ENCODE assay signal across 10 mouse cellular contexts in the genomic region with DNA sequence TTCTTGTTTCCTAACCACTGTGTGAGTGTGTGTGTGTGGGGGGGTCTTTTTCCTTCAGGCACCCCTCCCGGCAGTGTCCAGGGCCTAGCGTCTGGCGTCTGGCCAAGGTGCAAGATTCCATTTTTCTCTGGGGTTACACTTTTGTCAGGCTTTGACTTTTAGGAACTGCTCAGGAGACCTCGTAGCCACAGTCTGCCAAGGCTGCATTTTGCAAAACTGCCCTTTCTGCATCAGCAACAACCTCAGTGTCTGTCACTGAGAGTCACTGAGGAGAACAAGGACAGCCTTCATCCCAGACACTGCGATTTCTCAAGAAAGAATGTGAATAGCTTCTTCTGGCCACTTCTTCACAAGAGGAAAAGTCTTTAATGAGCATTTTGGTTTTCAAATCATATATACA. TPM values are rescaled to one million over a fixed set of nuclear protein-coding genes. Genes with fewer than 3 reads are reported as not detected.
DNase-seq lines count a peak whose midpoint lies in the region; ATAC-seq and TF ChIP-seq lines count a peak whose summit lies in the region.
"Had no signal": no experiment of that assay in that cellular context is flagged by ENCODE, and none has a peak within 500 bp of the region (broad histone marks: within the 10 kb centered on the region; RNA-seq: fewer than 3 reads in every experiment).

No protein-coding gene starts in this region.

- peak; percentile 35 for DNase-seq in layer of hippocampus, adult 11-12 months (ENCODE audit: low spot score)
- DNase-seq in layer of hippocampus, postnatal 25 days (ENCODE audit: extremely low spot score in 1 of 2, low spot score in 1 of 2): no peak
- peak; percentile 45 for DNase-seq in lung, postnatal 10 days
- DNase-seq in frontal cortex, postnatal 36 days (ENCODE audit: low spot score in 2 of 2): no peak
- DNase-seq: embryo, embryonic 11 days; layer of hippocampus, postnatal 36 days; thymus, postnatal 36 days had no signal

- H3K4me2 ChIP-seq in heart, embryonic 16.5 days (ENCODE audit: low read depth, low read length): no peak overlapping the region

- no peaks in the 10 kb centered on the region for H3K9me3 ChIP-seq in heart, embryonic 16.5 days (replicated peaks; ENCODE audit: control insufficient read depth, low read length)

- TF ChIP-seq CTCF in bone marrow macrophage, adult 2 months (IDR thresholded peaks at IDR 0.05; ENCODE audit: low read depth, low read length): no peak

- H3K27ac ChIP-seq in bone marrow macrophage, adult 2 months (ENCODE audit: insufficient read depth, low read depth, low read length): peak overlapping the region; percentile 97
- peak overlapping the region; percentile 61 for H3K27ac ChIP-seq in heart, embryonic 16.5 days (ENCODE audit: low read length)

- H3K4me1 ChIP-seq in bone marrow macrophage, adult 2 months (ENCODE audit: control insufficient read depth, insufficient read depth, low read length): peaks cover 56% of the 10 kb centered on the region
- H3K4me1 ChIP-seq in heart, embryonic 16.5 days (ENCODE audit: control insufficient read depth, insufficient read depth, low read length): peaks cover 37% of the 10 kb centered on the region

- H3K27me3 ChIP-seq in heart, embryonic 16.5 days (ENCODE audit: control insufficient read depth, insufficient read depth, low read length): no peaks in the 10 kb centered on the region

- no peak for ATAC-seq in heart, embryonic 16.5 days (replicated peaks; ENCODE audit: extremely low read depth, insufficient read depth, low FRiP score)
- no peak for ATAC-seq in erythroblast, adult 5-6 weeks (replicated peaks; ENCODE audit: low FRiP score, poor library complexity, severe bottlenecking)

- no peak for TF ChIP-seq POLR2A in bone marrow macrophage, adult 2 months (IDR thresholded peaks at IDR 0.05; ENCODE audit: borderline replicate concordance, low read depth, low read length)

- H3K4me3 ChIP-seq in bone marrow macrophage, adult 2 months (ENCODE audit: insufficient read depth, low read length): no peak overlapping the region
- H3K4me3 ChIP-seq in heart, embryonic 16.5 days (ENCODE audit: low read length): no peak overlapping the region

- H3K36me3 ChIP-seq in heart, embryonic 16.5 days (ENCODE audit: control insufficient read depth, insufficient read depth): no peaks in the 10 kb centered on the region

- 32% methylated on average over 5 of the region's 5 CpGs for WGBS in heart, embryonic 16.5 days

- H3K9ac ChIP-seq in heart, embryonic 16.5 days (ENCODE audit: low read length): 0 out of 2 replicates have a peak overlapping the region, but pooled peaks have one; percentile 25

RNA-seq across cellular contexts. Expression of a gene that starts 17.6 kb away (rescaled TPM):
- 100 to 1,000 TPM; 120 to 134 TPM for total RNA-seq in layer of hippocampus, postnatal 25 days (2021)
- 46.8 and 47.9 TPM in 2 replicates for polyA plus RNA-seq in bone marrow macrophage, adult 2 months (2012; ENCODE audit: insufficient read depth, insufficient read length, missing spikeins)
- 16.8 and 20.4 TPM in 2 replicates for polyA plus RNA-seq in heart, embryonic 16.5 days (2015; fragmentation: Nextera tagmentation; extraction: Ambion mirVana)
- 15.5 and 21.9 TPM in 2 replicates for total RNA-seq in erythroblast, adult 5-6 weeks (2015; ENCODE audit: low replicate concordance)
- 21.3 and 24.2 TPM in 2 replicates for total RNA-seq in erythroblast, adult 5-6 weeks (2017; ENCODE audit: low replicate concordance)

Comparison
In these comparisons a context has a peak if more than half of its experiments do, and no peak if none do; other contexts are left out.
1. DNase-seq: peak in layer of hippocampus, adult 11-12 months (single experiment) and lung, postnatal 10 days (single experiment); none in layer of hippocampus, postnatal 25 days (0 of 2) and frontal cortex, postnatal 36 days (0 of 2).
2. RNA of a gene that starts 17.6 kb away (total RNA-seq): 120 to 134 TPM in layer of hippocampus, postnatal 25 days; 15.5 to 24.2 TPM in erythroblast, adult 5-6 weeks; every median in the first group is over 4 times any median in the second.